Mouse (Mus musculus): ENCODE data around the gene Stap2.

- no peak for TF ChIP-seq CTCF (IDR thresholded peaks at IDR 0.05; ENCODE audit: low read depth, low read length)
- TF ChIP-seq POLR2A (IDR thresholded peaks at IDR 0.05; ENCODE audit: borderline replicate concordance, low read depth, low read length), result no peak
Measured at GRCm38 (mm10) chr17:56022131-56022988, 17.0 kb upstream of the Stap2 start.

All from bone marrow macrophage, adult 2 months (primary cell).